Mouse (Mus musculus) small intestine, adult 2 months (tissue): ENCODE results near the gene Rilp.

Experiments used
- CTCF ChIP-seq: fragments of 200-500 bp; IDR thresholded peaks from 2 replicates; pipeline ENCODE4 v1.5.1; 2012; ENCODE audit warnings: low read depth, mild to moderate bottlenecking, control low read depth, inconsistent platforms, low read length, moderate library complexity, mixed read lengths; ENCODE audit not compliant: insufficient replicate concordance, insufficient read length; ENCODE audit errors: extremely low read depth
- POLR2A ChIP-seq: fragments of 200-500 bp; IDR thresholded peaks from 2 replicates; pipeline ENCODE4 v1.6.1; 2012; ENCODE audit warnings: low read depth, mild to moderate bottlenecking, control low read depth, inconsistent platforms, low read length, moderate library complexity

DNA sequence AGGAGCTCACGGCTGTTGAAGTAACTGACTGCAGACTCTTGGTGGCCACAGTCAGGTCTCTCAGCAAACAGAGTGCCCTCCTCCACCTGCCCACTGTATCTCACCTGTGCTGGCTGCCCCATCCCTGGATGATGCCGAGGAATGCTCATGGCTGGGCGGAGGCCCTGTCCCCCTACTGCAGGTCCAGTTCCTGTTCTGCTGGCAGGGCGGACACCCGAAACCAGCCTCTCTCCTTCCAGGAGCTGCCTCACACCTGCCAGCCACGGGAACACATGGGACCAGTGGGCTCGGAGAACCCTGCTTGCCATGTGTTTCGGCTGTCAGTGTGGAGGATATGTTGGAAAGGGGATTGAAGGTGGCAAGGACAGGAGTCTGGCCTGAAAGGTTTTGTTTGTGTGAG, 30.3 kb downstream of the Rilp start:
- no peak for TF ChIP-seq POLR2A
- TF ChIP-seq CTCF = no peak
